Mouse (Mus musculus) lung, adult 2 months (tissue): ENCODE measurements around the gene Gpr182.

Source experiments
- CTCF ChIP-seq: fragments of 200-500 bp; IDR thresholded peaks from 2 replicates; pipeline ENCODE4 v1.5.1; 2011; ENCODE audit warnings: mild to moderate bottlenecking, low read length, control low read depth; ENCODE audit not compliant: insufficient read depth
- POLR2A ChIP-seq: fragments of 200-500 bp; IDR thresholded peaks from 2 replicates; pipeline ENCODE4 v1.6.1; 2011; ENCODE audit warnings: low read depth, mild to moderate bottlenecking, control low read depth, low read length, borderline replicate concordance; ENCODE audit errors: extremely low read depth

GRCm38 (mm10) chr10:127755770-127756468 lies 4.4 kb upstream of the Gpr182 start:
- TF ChIP-seq CTCF, result no peak
- no peak for TF ChIP-seq POLR2A
